Mouse (Mus musculus): ENCODE measurements around the gene Arv1.

Arv1 gene

DNA sequence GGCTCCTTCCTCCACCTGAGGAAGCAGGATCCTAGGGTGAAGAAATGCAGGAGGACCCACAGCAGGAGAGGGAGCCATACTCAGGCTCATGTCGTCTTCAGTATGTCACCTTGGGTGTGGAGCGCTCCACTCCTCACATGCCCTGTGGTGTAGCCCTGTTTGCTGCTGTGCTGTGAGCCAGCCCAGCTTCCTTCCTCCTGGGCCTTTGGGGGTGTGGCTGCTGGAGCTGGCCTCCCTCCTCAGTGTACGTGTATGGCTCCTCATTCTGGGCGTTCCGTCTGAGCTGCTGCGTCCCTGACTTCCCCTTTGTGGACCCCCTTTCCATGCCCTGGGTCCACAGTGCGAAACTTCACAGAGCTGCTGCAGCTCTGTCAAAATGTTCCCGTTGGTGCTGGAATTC is 10.9 kb downstream of the Arv1 start:
- no peak for DNase-seq

- DNase-seq: no peak
Observed at GRCm38 (mm10) chr8:124735371-124735911, 13.5 kb downstream of the Arv1 start.

DNA sequence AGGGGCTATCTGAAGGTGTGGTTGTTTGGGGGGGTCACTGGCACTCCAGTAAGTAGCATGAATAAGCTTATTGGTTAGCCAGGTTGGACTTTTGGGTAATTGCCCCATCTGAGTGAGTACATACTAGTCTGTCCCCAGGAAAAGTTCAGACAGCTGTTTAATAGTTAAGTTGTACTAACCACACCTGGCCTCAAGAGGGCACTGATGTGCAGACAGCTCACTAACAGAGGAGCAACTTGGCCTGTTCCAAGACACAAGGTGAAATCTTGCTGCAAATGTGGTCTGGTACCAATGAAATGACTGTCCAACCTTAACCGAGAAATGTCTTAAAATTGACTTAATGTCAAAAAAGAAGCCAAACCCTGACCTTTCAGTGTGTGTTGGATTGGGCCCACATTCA is 17.3 kb downstream of the Arv1 start:
- peak; percentile 28 for DNase-seq

GRCm38 (mm10) chr8:124746661-124747060 is 24.7 kb downstream of the Arv1 start:
- DNase-seq: no peak

DNA sequence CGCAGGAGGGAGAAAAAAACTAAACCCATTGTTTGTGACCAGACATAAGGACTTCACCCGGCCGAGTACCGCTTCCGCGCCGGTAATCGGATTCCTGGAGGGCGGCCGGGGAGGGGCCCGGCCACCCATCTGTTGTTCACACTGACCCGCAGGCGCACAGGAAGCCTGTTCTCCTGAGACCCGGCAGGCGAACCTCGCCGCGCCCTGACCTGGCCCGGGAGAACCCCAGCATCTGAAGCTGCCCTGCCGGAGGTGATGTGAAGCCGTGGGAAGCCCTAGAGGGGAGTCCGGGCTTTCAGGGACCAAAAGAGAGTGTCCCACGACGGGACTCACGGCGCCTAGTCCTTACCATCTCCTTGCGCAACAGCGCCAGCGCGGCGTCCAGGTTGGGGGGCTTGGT is 29.3 kb downstream of the Arv1 start:
- no peak for DNase-seq

- no peak for DNase-seq
Observed at GRCm38 (mm10) chr8:124751709-124752173, 29.8 kb downstream of the Arv1 start, which contains the start of gene Fam89a. TSS of gene Fam89a (minus strand) at chr8:124751832.

DNA sequence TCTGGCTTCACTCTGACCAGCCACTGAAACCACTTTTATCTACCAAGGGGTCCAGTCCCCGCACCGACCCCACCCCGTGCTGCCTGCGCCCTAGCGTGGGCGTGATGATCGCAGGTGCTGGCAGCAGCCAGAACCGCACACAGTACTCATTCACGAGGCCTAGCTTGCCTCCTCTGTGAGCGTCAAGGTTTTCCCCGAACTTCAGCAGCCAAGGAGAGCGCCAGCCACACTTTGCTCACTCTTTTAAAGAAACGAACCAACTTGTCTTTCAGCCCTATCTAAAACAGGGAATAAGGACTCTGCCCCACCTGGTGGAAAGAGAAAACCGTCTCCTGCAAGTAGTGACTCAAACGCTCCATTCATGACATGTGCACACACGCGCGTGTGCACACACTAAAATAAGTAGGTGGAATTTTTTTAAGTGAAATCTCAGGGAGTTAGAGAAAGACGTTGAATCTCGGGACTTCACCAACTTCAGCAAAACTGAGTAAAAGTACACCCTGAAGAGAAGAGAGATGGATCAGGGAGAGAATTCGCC is 30.5 kb downstream of the Arv1 start:
- no peak for DNase-seq

GRCm38 (mm10) chr8:124754101-124754791 is 32.3 kb downstream of the Arv1 start:
- no peak for DNase-seq

DNA sequence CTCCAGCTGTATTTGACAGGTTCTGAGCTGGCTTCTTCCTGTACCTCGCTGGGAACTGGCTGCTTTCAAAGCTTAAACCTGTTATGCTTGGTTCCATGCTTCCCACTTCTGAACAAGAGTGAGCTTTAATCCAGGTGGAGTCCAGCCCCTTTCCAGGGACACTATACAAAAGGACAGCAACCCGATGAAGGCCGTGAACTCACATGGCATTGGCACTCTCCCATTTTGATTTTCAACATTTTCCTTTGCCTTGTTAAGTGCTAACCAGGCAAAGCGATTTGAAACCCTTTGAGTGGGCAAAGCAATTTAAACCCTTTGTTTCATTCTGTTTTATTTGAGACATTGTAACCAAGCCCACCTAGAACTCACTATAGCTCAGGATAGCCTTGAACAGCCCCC is 32.9 kb downstream of the Arv1 start:
- DNase-seq: no peak

DNA sequence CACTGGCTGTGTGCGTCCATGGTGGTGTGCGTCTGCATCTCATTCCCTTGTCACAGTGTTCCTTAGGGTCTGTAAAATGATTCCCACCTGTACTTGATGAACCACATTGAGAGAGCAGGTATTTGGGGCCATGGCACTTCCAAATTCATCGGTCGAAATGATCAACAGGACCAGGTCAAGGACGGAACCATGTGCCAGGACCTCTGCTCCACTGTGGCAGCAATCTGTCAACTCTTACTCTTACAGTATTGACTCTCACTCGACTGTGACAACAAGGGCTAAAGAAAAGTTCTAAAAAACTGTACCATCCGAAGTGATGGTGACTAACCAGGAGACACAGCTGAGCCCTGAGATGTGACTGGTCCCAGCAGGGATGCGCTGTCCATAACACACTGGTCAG is 33.5 kb downstream of the Arv1 start:
- DNase-seq: no peak

DNA sequence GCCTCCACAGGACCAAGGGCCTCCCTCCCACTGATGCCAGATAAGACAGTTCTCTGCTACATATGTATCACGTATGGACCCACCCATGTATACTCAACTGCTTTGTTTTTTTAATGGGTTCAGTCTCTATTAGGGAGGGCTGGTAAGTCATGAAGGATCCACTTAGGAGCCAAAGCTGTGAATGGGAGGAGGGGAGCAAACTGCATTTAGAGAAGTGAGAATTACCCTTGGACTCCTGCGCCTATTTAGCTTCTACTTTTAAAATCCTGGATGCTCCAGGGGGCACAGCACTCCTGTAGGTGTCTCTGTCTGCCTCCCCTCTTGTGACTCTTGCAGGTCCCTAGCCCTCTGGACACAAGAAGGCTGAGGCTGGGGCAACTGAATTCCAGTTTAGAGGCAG is 34.2 kb downstream of the Arv1 start:
- no peak for DNase-seq

DNA sequence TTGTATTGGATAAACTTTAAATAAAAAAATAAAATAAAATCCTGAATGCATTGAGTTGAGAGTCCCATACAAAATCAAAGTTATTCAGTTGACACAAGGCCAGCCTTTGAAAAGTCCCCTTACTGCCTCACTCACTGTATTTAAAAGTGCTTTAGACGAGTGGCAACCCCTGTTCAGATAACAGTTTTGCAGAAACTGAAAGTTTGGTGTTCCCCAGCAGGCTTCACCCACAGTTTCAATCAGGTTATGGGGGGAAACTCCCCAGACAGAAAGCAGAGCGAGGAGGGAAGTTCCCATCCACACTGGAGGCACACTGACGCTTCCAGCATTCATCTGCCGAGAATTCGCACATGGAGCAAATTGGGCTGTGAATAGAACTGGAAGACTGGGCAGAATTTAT is 34.7 kb downstream of the Arv1 start:
- no peak for DNase-seq

DNA sequence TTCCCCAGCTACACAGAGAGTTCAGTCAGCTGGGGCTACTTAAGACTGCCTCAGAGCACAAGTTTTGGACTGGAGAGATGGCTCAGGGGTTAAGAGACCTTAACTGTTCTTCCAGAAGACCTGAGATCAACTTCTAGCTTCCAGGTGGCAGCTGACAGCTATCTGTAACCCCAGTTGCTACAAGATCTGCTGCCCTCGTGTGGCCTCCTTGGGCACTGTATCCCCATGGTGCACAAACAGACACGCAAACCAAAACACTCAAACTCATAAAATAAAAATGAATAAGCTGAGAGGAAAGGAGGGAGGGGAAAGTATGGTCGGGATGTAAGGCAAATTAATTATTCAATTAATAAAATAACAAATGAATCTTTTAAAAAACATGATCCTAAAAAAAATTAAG is 36.6 kb downstream of the Arv1 start:
- no peak for DNase-seq

- DNase-seq: no peak
Observed at GRCm38 (mm10) chr8:124763061-124763460, 41.1 kb downstream of the Arv1 start.

DNA sequence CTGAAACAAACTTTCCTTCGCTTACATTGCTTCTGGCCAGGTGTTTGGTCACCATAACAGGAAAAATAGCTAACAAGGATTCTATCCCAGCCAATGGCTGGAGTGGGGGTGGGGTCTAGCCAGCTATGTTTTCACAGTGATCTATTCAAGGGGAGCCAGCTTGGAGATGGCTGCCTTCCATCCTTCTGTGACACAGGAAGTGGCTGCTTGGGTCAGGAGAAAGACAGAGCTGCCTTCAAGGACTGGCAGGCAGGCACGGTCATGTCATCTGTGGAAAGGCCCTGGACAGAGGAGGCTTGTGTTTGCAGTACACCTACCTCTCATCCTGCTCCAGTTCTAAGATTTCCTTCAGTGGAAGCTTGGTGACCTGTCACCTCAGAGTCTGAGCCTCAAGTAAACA is 50.5 kb downstream of the Arv1 start:
- DNase-seq: no peak

GRCm38 (mm10) chr8:124775695-124776094 is 53.8 kb downstream of the Arv1 start:
- DNase-seq: peak; percentile 82

DNA sequence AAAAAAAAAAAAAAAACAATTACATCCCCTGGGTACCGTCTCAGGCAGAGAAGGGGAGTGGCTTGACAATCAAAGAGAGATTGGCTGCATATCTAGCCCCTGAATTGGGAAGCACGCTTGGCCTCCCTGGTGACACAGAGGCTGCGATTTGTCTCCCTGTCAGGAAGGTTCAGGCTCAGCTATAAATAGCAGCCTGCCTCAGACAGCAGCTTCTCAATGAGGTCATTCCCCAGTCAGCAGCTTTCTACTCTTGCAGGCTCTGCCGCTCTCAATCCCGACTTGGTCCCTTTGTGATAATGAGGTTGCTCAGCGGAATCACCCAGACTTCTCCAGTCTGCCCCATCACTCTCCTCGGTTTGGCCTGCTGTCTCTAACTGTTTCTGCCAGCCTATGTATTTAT is 58.3 kb downstream of the Arv1 start:
- DNase-seq: peak; percentile 51

- no peak for DNase-seq
Observed at GRCm38 (mm10) chr8:124782431-124782830, 60.5 kb downstream of the Arv1 start.

- no peak for DNase-seq
Observed at GRCm38 (mm10) chr8:124783228-124783627, 61.3 kb downstream of the Arv1 start.
